Mouse (Mus musculus): ENCODE measurements around the gene Zbtb24. TPM values are rescaled to one million over a fixed set of nuclear protein-coding genes. Genes with fewer than 3 reads are reported as not detected.
A peak's percentile ranks its signal among the peaks of the same experiment; 100 is the strongest.

Gene Zbtb24
- total and polyA plus RNA-seq, 2 experiments from 2014 or later: 15.5 to 29.9 TPM

- Histone ChIP-seq H3K9ac (no peak overlapping the region), H3K4me1 (ENCODE audit: insufficient read depth) (no peaks in the 10 kb centered on the region), H3K4me3 (ENCODE audit: low read depth, low read length) (no peak overlapping the region), H3K4me2 (ENCODE audit: low read depth) (no peak overlapping the region), H3K36me3 (ENCODE audit: insufficient read depth) (no peaks in the 10 kb centered on the region), H3K27me3 (ENCODE audit: insufficient read depth, low read length) (no peaks in the 10 kb centered on the region), H3K9me3 (ENCODE audit: low read length) (0 out of 2 replicates have a peak, but pooled peaks cover 2% of the 10 kb centered on the region), H3K27ac (ENCODE audit: low read depth, low read length) (no peak overlapping the region)
- ATAC-seq: no peak
- no peak for TF ChIP-seq CTCF (IDR thresholded peaks at IDR 0.05; ENCODE audit: low read depth)
- DNase-seq: no peak
- 81% methylated on average over 9 of the region's 9 CpGs for WGBS
These were observed 29.5 kb upstream of the Zbtb24 start for GRCm38 (mm10) chr10:41420496-41421200.

DNA sequence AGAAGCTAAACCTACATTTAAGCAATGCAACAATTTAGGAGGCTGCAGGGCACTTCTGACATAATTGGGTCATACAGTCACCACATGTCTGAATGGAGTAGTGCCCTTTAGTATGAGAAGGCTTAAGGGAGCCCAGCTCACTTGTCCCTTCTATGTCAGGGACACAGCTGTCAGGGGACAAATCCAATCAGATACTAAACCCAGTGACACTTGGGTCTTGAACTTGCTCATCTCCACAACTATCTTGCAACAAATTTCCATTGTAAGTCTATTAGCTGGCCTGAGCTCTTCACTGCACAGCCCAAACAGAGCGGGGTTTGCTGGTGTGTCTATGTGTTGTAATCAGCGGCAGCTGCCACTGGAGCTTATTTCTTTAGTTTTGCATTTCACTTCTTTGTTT, 26.5 kb upstream of the Zbtb24 start:
- no peak for DNase-seq
- no peak for ATAC-seq

DNA sequence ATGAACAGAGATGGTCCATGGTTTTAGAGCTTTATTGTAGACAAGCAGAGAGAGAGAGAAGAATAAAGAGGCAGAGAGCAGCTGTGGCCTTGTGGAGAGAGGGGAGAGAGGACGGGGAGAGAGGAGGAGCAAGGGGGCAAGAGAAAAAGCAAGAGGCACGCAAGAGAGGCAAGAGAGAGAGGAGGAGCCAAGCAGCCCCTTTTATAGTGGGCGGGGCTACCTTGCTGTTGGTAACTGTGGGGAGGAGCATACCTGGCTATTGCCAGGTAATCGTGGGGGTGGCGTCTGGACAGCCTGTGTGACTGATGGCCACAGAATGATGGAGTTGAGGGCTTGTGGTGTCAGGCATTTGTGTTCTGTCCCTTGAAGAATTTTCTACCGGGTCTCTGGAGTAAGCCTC, 23.8 kb upstream of the Zbtb24 start:
- Histone ChIP-seq H3K9me3 (ENCODE audit: low read length) (no peaks in the 10 kb centered on the region), H3K4me2 (ENCODE audit: low read depth) (no peak overlapping the region), H3K4me3 (ENCODE audit: low read depth, low read length) (no peak overlapping the region), H3K9ac (no peak overlapping the region), H3K27ac (ENCODE audit: low read depth, low read length) (no peak overlapping the region), H3K27me3 (ENCODE audit: insufficient read depth, low read length) (no peaks in the 10 kb centered on the region), H3K36me3 (ENCODE audit: insufficient read depth) (no peaks in the 10 kb centered on the region), H3K4me1 (ENCODE audit: insufficient read depth) (no peaks in the 10 kb centered on the region)
- 57% methylated on average over 6 of the region's 6 CpGs for WGBS
- TF ChIP-seq CTCF (IDR thresholded peaks at IDR 0.05; ENCODE audit: low read depth): no peak
- ATAC-seq (no peak), DNase-seq (no peak)

More for the DNA sequence above, 26.5 kb upstream of the Zbtb24 start:
- TF ChIP-seq CTCF (IDR thresholded peaks at IDR 0.05; ENCODE audit: low read depth): no peak
- no peaks in the 10 kb centered on the region for H3K4me1 ChIP-seq (ENCODE audit: insufficient read depth)
- H3K9ac ChIP-seq: no peak overlapping the region
- no peak overlapping the region for H3K4me2 ChIP-seq (ENCODE audit: low read depth)
- no peaks in the 10 kb centered on the region for H3K9me3 ChIP-seq (ENCODE audit: low read length)
- H3K36me3 ChIP-seq (ENCODE audit: insufficient read depth): no peaks in the 10 kb centered on the region
- no peak overlapping the region for H3K4me3 ChIP-seq (ENCODE audit: low read depth, low read length)
- H3K27ac ChIP-seq (ENCODE audit: low read depth, low read length): no peak overlapping the region
- H3K27me3 ChIP-seq (ENCODE audit: insufficient read depth, low read length): no peaks in the 10 kb centered on the region
- WGBS: 57% methylated on average over 2 of the region's 2 CpGs

DNA sequence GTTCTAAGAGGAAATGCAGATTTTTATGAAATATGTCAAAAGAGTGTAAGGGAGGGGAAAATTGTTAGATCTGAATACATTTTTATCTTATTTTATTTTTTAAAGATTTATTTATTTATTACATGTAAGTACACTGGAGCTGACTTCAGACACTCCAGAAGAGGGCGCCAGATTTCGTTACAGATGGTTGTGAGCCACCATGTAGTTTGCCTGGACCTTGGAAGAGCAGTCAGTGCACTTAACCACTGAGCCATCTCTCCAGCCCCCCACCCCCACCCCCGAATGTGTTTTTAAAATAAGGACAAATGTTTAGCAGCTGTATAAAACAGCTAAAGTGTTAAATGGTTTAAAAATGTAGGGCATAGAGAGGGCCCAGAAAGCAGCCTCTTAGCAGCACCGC, 15.6 kb upstream of the Zbtb24 start:
- H3K9ac ChIP-seq: no peak overlapping the region
- H3K27ac ChIP-seq (ENCODE audit: low read depth, low read length): no peak overlapping the region
- no peaks in the 10 kb centered on the region for H3K9me3 ChIP-seq (ENCODE audit: low read length)
- peak; percentile 60 for TF ChIP-seq CTCF (IDR thresholded peaks at IDR 0.05; ENCODE audit: low read depth)
- DNase-seq (peak; percentile 31), ATAC-seq (no peak)
- H3K4me3 ChIP-seq (ENCODE audit: low read depth, low read length): no peak overlapping the region
- H3K36me3 ChIP-seq (ENCODE audit: insufficient read depth): no peaks in the 10 kb centered on the region
- peaks cover 4% of the 10 kb centered on the region; the same call in 1 of the 2 replicates for H3K27me3 ChIP-seq (ENCODE audit: insufficient read depth, low read length)
- no peaks in the 10 kb centered on the region for H3K4me1 ChIP-seq (ENCODE audit: insufficient read depth)
- no peak overlapping the region for H3K4me2 ChIP-seq (ENCODE audit: low read depth)
- 29% methylated on average over 4 of the region's 4 CpGs for WGBS

DNA sequence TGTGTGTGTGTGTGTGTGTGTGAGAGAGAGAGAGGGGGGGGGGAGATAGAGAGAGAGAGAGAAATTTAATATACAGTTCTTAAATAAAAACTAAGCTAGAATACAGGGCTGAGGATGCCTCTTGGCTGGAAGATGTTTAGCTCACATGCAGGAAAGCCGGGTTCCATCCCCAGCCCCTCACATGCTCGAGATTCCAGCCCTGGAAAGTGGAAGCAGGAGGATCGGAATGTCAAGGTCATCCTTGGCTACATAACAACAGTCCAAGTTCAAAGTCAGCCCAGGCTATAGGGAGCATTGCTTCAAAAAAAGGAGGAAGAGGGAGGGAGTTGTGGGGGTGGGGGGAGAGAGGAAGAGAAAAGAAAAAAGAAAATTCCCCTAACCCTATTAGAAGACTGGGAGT, 15.0 kb upstream of the Zbtb24 start:
- ATAC-seq (no peak), DNase-seq (no peak)
- Histone ChIP-seq H3K4me3 (ENCODE audit: low read depth, low read length) (no peak overlapping the region), H3K4me1 (ENCODE audit: insufficient read depth) (no peaks in the 10 kb centered on the region), H3K27me3 (ENCODE audit: insufficient read depth, low read length) (peaks cover 4% of the 10 kb centered on the region; the same call in 1 of the 2 replicates), H3K27ac (ENCODE audit: low read depth, low read length) (no peak overlapping the region), H3K36me3 (ENCODE audit: insufficient read depth) (no peaks in the 10 kb centered on the region), H3K9me3 (ENCODE audit: low read length) (no peaks in the 10 kb centered on the region), H3K4me2 (ENCODE audit: low read depth) (no peak overlapping the region), H3K9ac (no peak overlapping the region)
- TF ChIP-seq CTCF (IDR thresholded peaks at IDR 0.05; ENCODE audit: low read depth): no peak
- WGBS: 59% methylated on average over 3 of the region's 3 CpGs

DNA sequence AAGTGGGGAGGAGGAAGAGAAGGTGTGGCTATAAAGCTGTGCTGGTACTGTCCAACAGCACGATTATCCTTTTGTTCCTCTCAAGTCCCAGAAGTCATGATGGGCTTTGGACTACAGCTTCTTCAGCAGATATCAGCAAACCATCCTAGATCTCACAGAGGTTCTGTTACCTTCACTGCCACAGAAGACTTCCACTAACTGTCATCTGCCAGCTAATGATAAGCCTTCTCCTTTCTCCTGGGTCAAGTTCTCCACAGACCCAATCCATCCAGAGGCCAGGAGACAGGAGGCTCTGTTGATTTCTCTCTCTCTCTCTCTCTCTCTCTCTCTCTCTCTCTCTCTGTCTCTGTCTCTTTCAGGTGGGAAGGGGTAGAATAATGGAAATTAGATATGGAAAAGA, 2.0 kb upstream of the Zbtb24 start:
- no peak for DNase-seq
- Histone ChIP-seq H3K27me3 (ENCODE audit: insufficient read depth, low read length) (no peaks in the 10 kb centered on the region), H3K9ac (no peak overlapping the region), H3K9me3 (ENCODE audit: low read length) (no peaks in the 10 kb centered on the region), H3K4me1 (ENCODE audit: insufficient read depth) (peaks cover 13% of the 10 kb centered on the region; the same call in 1 of the 2 replicates), H3K36me3 (ENCODE audit: insufficient read depth) (peaks cover 8% of the 10 kb centered on the region; the same call in 1 of the 2 replicates), H3K4me3 (ENCODE audit: low read depth, low read length) (no peak overlapping the region), H3K4me2 (ENCODE audit: low read depth) (no peak overlapping the region), H3K27ac (ENCODE audit: low read depth, low read length) (no peak overlapping the region)
- TF ChIP-seq CTCF (IDR thresholded peaks at IDR 0.05; ENCODE audit: low read depth): no peak
- 88% methylated on average over 1 of the region's 1 CpGs for WGBS
- no peak for ATAC-seq

DNA sequence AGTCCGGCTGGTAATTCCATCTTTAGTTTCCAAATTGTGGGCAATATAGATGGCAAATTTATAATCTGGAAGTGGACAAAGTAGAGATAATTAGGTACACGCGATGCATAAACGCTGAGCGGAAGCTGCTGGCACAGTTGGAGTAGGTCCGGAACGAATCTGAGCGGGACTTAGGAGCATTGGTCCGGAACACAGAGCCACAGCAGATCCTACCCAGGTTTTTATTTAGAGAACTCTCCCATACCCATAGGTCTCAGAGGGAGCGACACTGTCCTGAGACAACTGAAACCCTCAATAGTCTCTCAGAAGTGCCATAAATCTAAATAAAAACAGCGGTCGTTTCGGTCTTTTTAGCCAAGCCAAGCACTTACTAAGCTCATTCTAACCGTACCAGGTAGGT, 499 bp upstream of the Zbtb24 start:
- peaks cover 13% of the 10 kb centered on the region; the same call in 1 of the 2 replicates for H3K4me1 ChIP-seq (ENCODE audit: insufficient read depth)
- peak overlapping the region; percentile 86 for H3K4me3 ChIP-seq (ENCODE audit: low read depth, low read length)
- H3K27ac ChIP-seq (ENCODE audit: low read depth, low read length): peak overlapping the region; percentile 62
- 9% methylated on average over 14 of the region's 14 CpGs for WGBS
- ATAC-seq: peak; percentile 71
- no peak for DNase-seq
- no peak for TF ChIP-seq CTCF (IDR thresholded peaks at IDR 0.05; ENCODE audit: low read depth)
- peak overlapping the region; percentile 52 for H3K4me2 ChIP-seq (ENCODE audit: low read depth)
- H3K27me3 ChIP-seq (ENCODE audit: insufficient read depth, low read length): no peaks in the 10 kb centered on the region
- H3K9me3 ChIP-seq (ENCODE audit: low read length): no peaks in the 10 kb centered on the region
- H3K36me3 ChIP-seq (ENCODE audit: insufficient read depth): peaks cover 13% of the 10 kb centered on the region; the same call in 1 of the 2 replicates
- peak overlapping the region; percentile 80 for H3K9ac ChIP-seq
